ENCODE assay signal across 10 mouse cellular contexts in genomic region chr11:116905741-116906456, GRCm38 (mm10). TPM values are rescaled to one million over a fixed set of nuclear protein-coding genes. Genes with fewer than 3 reads are reported as not detected.
DNase-seq lines count a peak whose midpoint lies in the region; ATAC-seq and TF ChIP-seq lines count a peak whose summit lies in the region.
"Had no signal": no experiment of that assay in that cellular context is flagged by ENCODE, and none has a peak within 500 bp of the region (broad histone marks: within the 10 kb centered on the region; RNA-seq: fewer than 3 reads in every experiment).

No protein-coding gene starts in this region.

- H3K36me3 ChIP-seq in heart, embryonic 13.5 days: no peaks in the 10 kb centered on the region
- H3K36me3 ChIP-seq in heart, adult 2 months (ENCODE audit: control insufficient read depth, insufficient read depth, low read length): no peaks in the 10 kb centered on the region
- no peaks in the 10 kb centered on the region for H3K36me3 ChIP-seq in embryonic facial prominence, embryonic 14.5 days (ENCODE audit: control insufficient read depth, insufficient read depth, low read length)
- H3K36me3 ChIP-seq in kidney, embryonic 14.5 days (ENCODE audit: control insufficient read depth, insufficient read depth, low read length): no peaks in the 10 kb centered on the region
- H3K36me3 ChIP-seq in midbrain, embryonic 13.5 days: no peaks in the 10 kb centered on the region
- H3K36me3 ChIP-seq: G1E had no signal

- TF ChIP-seq POLR2A in heart, adult 2 months (IDR thresholded peaks at IDR 0.05; ENCODE audit: insufficient read depth, low read depth, low read length): no peak

- 4% methylated on average over 23 of the region's 23 CpGs for WGBS in heart, embryonic 13.5 days
- WGBS in heart, adult 2 months: 7% methylated on average over 23 of the region's 23 CpGs
- WGBS in embryonic facial prominence, embryonic 14.5 days: 6% methylated on average over 22 of the region's 23 CpGs
- 4% methylated on average over 22 of the region's 23 CpGs for WGBS in kidney, embryonic 14.5 days
- WGBS in midbrain, embryonic 13.5 days: 4% methylated on average over 23 of the region's 23 CpGs

- H3K79me2 ChIP-seq in heart, adult 2 months (replicated peaks; ENCODE audit: control insufficient read depth, insufficient read depth, low read length): no peaks in the 10 kb centered on the region

- H3K27me3 ChIP-seq in heart, embryonic 13.5 days (replicated peaks): peaks cover 43% of the 10 kb centered on the region
- H3K27me3 ChIP-seq in heart, adult 2 months (ENCODE audit: control insufficient read depth, insufficient read depth, low read length): peaks cover 2% of the 10 kb centered on the region
- peaks cover 10% of the 10 kb centered on the region for H3K27me3 ChIP-seq in embryonic facial prominence, embryonic 14.5 days (replicated peaks; ENCODE audit: control insufficient read depth, insufficient read depth, low read length)
- H3K27me3 ChIP-seq in kidney, embryonic 14.5 days (ENCODE audit: control insufficient read depth, insufficient read depth, low read length): peaks cover 14% of the 10 kb centered on the region
- peaks cover 29% of the 10 kb centered on the region for H3K27me3 ChIP-seq in midbrain, embryonic 13.5 days

- TF ChIP-seq CTCF in heart, adult 2 months (IDR thresholded peaks at IDR 0.05): no peak

- intact Hi-C loops in heart, adult 2 months (cut with DNase I): no loop called here
- intact Hi-C loops in left cerebral cortex, postnatal 36 days (cut with DNase I): no loop called here

- H3K27ac ChIP-seq in heart, embryonic 13.5 days (replicated peaks): no peak overlapping the region
- H3K27ac ChIP-seq in heart, adult 2 months: no peak overlapping the region
- H3K27ac ChIP-seq in embryonic facial prominence, embryonic 14.5 days (replicated peaks; ENCODE audit: low read depth, low read length): no peak overlapping the region
- H3K27ac ChIP-seq in kidney, embryonic 14.5 days (ENCODE audit: low read depth, low read length): no peak overlapping the region
- no peak overlapping the region for H3K27ac ChIP-seq in midbrain, embryonic 13.5 days

- peak overlapping the region; percentile 68 for H3K4me2 ChIP-seq in heart, embryonic 13.5 days
- H3K4me2 ChIP-seq in embryonic facial prominence, embryonic 14.5 days (ENCODE audit: low read depth, low read length): peak overlapping the region; percentile 51
- peak overlapping the region; percentile 49 for H3K4me2 ChIP-seq in kidney, embryonic 14.5 days (replicated peaks; ENCODE audit: low read depth, low read length)
- H3K4me2 ChIP-seq in midbrain, embryonic 13.5 days (replicated peaks): peak overlapping the region; percentile 41

- peak overlapping the region; percentile 41 for H3K4me3 ChIP-seq in heart, embryonic 13.5 days
- no peak overlapping the region for H3K4me3 ChIP-seq in heart, adult 2 months
- H3K4me3 ChIP-seq in embryonic facial prominence, embryonic 14.5 days (ENCODE audit: low read depth, low read length): peak overlapping the region; percentile 27
- H3K4me3 ChIP-seq in kidney, embryonic 14.5 days (ENCODE audit: low read length): peak overlapping the region; percentile 22
- peak overlapping the region; percentile 20 for H3K4me3 ChIP-seq in midbrain, embryonic 13.5 days (replicated peaks)

- no peak for TF ChIP-seq EP300 in heart, adult 2 months (IDR thresholded peaks at IDR 0.05; ENCODE audit: insufficient read depth, low read depth, low read length)

- H3K9ac ChIP-seq in heart, embryonic 13.5 days: 0 out of 2 replicates have a peak overlapping the region, but pooled peaks have one; percentile 47
- H3K9ac ChIP-seq in heart, adult 2 months (ENCODE audit: low read depth, low read length): no peak overlapping the region
- no peak overlapping the region for H3K9ac ChIP-seq in embryonic facial prominence, embryonic 14.5 days (ENCODE audit: low read depth, low read length)
- no peak overlapping the region for H3K9ac ChIP-seq in kidney, embryonic 14.5 days (ENCODE audit: low read depth, low read length)
- no peak overlapping the region for H3K9ac ChIP-seq in midbrain, embryonic 13.5 days (replicated peaks)

- DNase-seq in heart, adult 2 months: no peak
- DNase-seq in embryonic facial prominence, embryonic 14.5 days (ENCODE audit: low spot score): no peak
- no peak for DNase-seq in left cerebral cortex, postnatal 36 days (ENCODE audit: low spot score in 2 of 2)
- DNase-seq in spleen, postnatal 36 days (ENCODE audit: low spot score in 2 of 2): no peak
- DNase-seq in natural killer cell, adult 2 months (ENCODE audit: low spot score in 2 of 2): no peak
- DNase-seq: heart, postnatal 14 days had no signal

- no peak for ATAC-seq in heart, embryonic 13.5 days (ENCODE audit: extremely low read depth, insufficient number of reproducible peaks, low FRiP score, low TSS enrichment)
- 0 out of 2 replicates have a peak, but pooled peaks have one; percentile 47 for ATAC-seq in embryonic facial prominence, embryonic 14.5 days (ENCODE audit: low read depth)
- ATAC-seq in kidney, embryonic 14.5 days (ENCODE audit: low FRiP score, low TSS enrichment): no peak
- ATAC-seq in midbrain, embryonic 13.5 days: no peak

- peaks cover 6% of the 10 kb centered on the region for H3K4me1 ChIP-seq in heart, embryonic 13.5 days
- peaks cover 2% of the 10 kb centered on the region for H3K4me1 ChIP-seq in heart, adult 2 months (ENCODE audit: control insufficient read depth, insufficient read depth, low read length)
- H3K4me1 ChIP-seq in embryonic facial prominence, embryonic 14.5 days (ENCODE audit: control insufficient read depth, insufficient read depth, low read length): no peaks in the 10 kb centered on the region
- 0 out of 2 replicates have a peak, but pooled peaks cover 4% of the 10 kb centered on the region for H3K4me1 ChIP-seq in kidney, embryonic 14.5 days (ENCODE audit: control insufficient read depth, insufficient read depth, low read length)
- peaks cover 9% of the 10 kb centered on the region for H3K4me1 ChIP-seq in midbrain, embryonic 13.5 days (replicated peaks)

- no peaks in the 10 kb centered on the region for H3K9me3 ChIP-seq in heart, embryonic 13.5 days
- no peaks in the 10 kb centered on the region for H3K9me3 ChIP-seq in embryonic facial prominence, embryonic 14.5 days (ENCODE audit: control insufficient read depth, low read length)
- no peaks in the 10 kb centered on the region for H3K9me3 ChIP-seq in kidney, embryonic 14.5 days (ENCODE audit: control insufficient read depth, low read length)
- no peaks in the 10 kb centered on the region for H3K9me3 ChIP-seq in midbrain, embryonic 13.5 days
- H3K9me3 ChIP-seq: G1E had no signal

RNA-seq across cellular contexts. Expression of gene Mgat5b, which starts 12.8 kb away (rescaled TPM):
- polyA plus RNA-seq in heart, embryonic 13.5 days (2015; fragmentation: Nextera tagmentation; extraction: Ambion mirVana): 0.61 and 0.67 TPM in 2 replicates
- under 1 TPM; 0.10 to 0.11 TPM for total RNA-seq in heart, adult 2 months (2021)
- polyA plus RNA-seq in heart, adult 2 months (2012; rRNA removed): 0.82 and 1.0 TPM in 2 replicates
- polyA plus RNA-seq in embryonic facial prominence, embryonic 14.5 days (2014; fragmentation: Nextera tagmentation; extraction: Ambion mirVana): 1.1 and 1.6 TPM in 2 replicates
- 0.21 and 0.23 TPM in 2 replicates for polyA plus RNA-seq in kidney, embryonic 14.5 days (2014; fragmentation: Nextera tagmentation; extraction: Ambion mirVana)
- 16.8 and 21.8 TPM in 2 replicates for polyA plus RNA-seq in midbrain, embryonic 13.5 days (2015; fragmentation: Nextera tagmentation; extraction: Ambion mirVana)
- total RNA-seq in left cerebral cortex, postnatal 36 days (2021): 10 to 100 TPM; 76.5 to 86.1 TPM
- polyA plus RNA-seq: G1E had no signal

RNA-seq across cellular contexts. Expression of gene Srsf2, which starts 53.0 kb away (rescaled TPM):
- 530 and 543 TPM in 2 replicates for polyA plus RNA-seq in heart, embryonic 13.5 days (2015; fragmentation: Nextera tagmentation; extraction: Ambion mirVana)
- 100 to 1,000 TPM in 1 of 2 experiments, 10 to 100 TPM in 1; 91.4 to 104 TPM for total RNA-seq in heart, adult 2 months (2021)
- 158 and 165 TPM in 2 replicates for polyA plus RNA-seq in heart, adult 2 months (2012; rRNA removed)
- 663 and 697 TPM in 2 replicates for polyA plus RNA-seq in embryonic facial prominence, embryonic 14.5 days (2014; fragmentation: Nextera tagmentation; extraction: Ambion mirVana)
- 981 and 1,041 TPM in 2 replicates for polyA plus RNA-seq in kidney, embryonic 14.5 days (2014; fragmentation: Nextera tagmentation; extraction: Ambion mirVana)
- 648 and 659 TPM in 2 replicates for polyA plus RNA-seq in midbrain, embryonic 13.5 days (2015; fragmentation: Nextera tagmentation; extraction: Ambion mirVana)
- 100 to 1,000 TPM; 137 to 155 TPM for total RNA-seq in left cerebral cortex, postnatal 36 days (2021)

RNA-seq across cellular contexts. Expression of gene Mfsd11, which starts 53.7 kb away (rescaled TPM):
- polyA plus RNA-seq in heart, embryonic 13.5 days (2015; fragmentation: Nextera tagmentation; extraction: Ambion mirVana): 32.2 and 35.5 TPM in 2 replicates
- 10 to 100 TPM; 29.9 to 33.5 TPM for total RNA-seq in heart, adult 2 months (2021)
- polyA plus RNA-seq in heart, adult 2 months (2012; rRNA removed): 23.8 and 27.9 TPM in 2 replicates
- 42.8 and 43.9 TPM in 2 replicates for polyA plus RNA-seq in embryonic facial prominence, embryonic 14.5 days (2014; fragmentation: Nextera tagmentation; extraction: Ambion mirVana)
- 24.9 and 35.0 TPM in 2 replicates for polyA plus RNA-seq in kidney, embryonic 14.5 days (2014; fragmentation: Nextera tagmentation; extraction: Ambion mirVana)
- 48.3 and 48.8 TPM in 2 replicates for polyA plus RNA-seq in midbrain, embryonic 13.5 days (2015; fragmentation: Nextera tagmentation; extraction: Ambion mirVana)
- 10 to 100 TPM; 33.2 to 41.6 TPM for total RNA-seq in left cerebral cortex, postnatal 36 days (2021)
